Mouse (Mus musculus) CD4-positive, CD25-positive, alpha-beta regulatory T cell, adult 2 months (primary cell): ENCODE data around the gene Banp.

Experiments
- DNase-seq: peaks from one replicate; pipeline ENCODE4 v3.0.0-alpha.2; 2012; ENCODE audit warnings: low read depth, low spot score

Banp gene

DNA sequence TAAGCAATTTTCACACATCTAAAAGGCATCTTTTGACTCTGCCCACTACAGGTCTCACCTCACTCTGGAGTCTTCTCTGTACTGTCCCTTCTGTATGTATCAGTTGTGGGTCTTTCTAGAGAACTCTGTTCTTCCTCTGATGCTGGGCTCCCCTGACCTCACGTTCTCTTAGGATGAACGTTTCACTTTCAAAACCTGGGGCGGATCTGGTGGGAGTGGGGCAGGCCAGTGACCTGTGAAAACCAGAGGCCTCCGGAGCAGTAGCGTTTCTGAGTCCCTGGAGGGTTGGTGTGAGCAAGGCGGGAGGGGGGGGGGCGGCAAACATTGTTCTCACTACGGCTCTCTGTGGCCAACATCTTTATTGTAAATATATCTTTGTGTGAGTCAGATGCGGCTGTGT lies 109.0 kb downstream of the Banp start:
- no peak for DNase-seq

DNA sequence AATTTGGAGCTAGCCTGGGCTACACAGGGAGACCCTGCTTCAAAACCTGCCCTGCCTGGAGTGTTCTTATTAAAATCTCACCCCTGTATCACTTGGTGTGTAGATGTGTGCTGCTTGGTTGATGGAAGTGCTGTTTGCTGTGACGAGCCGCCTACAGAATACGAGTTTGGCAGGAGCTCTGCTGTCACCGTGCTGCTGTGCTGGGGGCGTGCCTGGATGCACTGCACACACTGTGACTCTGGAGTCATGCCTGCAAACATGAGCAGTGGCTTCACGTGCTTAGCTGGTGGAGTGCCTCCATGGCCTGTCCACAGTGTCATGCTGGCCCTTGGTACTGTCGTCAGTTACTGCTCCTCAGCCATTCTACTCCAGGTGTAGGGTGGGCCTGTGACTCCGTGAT lies 109.4 kb downstream of the Banp start:
- no peak for DNase-seq

DNA sequence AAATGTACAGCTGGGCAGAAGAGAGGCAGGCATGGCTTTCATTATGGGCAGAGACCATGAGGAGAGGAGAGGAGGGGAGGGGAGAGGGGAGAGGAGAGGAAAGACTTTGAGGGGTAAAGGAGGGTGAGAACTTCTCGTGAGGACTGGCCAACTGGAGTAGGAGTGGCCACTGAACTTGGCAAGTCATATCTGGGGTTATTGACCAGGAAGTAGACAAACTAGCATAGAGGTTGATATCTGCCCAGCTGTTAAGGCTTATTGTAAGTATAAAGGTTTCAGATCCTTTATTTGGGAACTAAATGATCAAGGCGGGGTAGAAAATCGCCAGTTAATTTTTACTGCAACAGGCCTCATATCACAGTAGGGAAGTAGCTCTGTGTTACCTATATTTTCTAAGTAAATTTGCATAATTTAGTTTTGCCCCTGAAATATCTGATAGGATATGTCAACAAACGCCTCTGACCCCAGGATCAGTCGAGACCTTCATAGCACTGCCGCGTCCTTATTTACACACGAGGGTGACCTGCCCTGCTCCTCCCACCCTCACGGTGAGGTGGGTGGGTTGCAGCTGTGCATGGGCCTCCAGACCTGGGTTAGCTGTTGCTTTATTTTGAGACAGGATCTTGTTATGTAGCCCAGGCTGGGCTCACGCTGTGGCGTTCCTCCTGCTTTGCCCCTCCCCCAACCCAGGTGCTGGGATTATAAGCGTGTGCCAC lies 113.1 kb downstream of the Banp start:
- DNase-seq = no peak

DNA sequence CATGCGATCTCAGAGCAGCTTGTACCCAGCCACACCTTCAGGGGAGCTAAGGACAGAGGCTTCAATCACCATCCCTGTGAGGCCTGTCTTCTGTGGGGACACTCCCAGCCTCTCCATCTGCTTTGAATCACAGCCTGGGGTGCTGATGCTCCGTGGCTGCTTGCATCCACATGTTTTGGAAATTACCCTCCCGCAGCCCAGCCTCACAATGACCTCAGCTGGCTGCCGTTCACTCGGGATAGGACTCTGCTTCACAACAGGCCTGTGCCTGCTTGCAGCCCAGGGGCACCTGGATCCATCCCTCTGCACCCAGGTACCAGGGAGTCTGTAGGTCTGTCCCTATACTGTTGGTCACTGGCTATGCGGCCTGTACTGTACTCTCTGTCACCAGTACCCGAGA lies 114.8 kb downstream of the Banp start:
- DNase-seq = no peak

DNA sequence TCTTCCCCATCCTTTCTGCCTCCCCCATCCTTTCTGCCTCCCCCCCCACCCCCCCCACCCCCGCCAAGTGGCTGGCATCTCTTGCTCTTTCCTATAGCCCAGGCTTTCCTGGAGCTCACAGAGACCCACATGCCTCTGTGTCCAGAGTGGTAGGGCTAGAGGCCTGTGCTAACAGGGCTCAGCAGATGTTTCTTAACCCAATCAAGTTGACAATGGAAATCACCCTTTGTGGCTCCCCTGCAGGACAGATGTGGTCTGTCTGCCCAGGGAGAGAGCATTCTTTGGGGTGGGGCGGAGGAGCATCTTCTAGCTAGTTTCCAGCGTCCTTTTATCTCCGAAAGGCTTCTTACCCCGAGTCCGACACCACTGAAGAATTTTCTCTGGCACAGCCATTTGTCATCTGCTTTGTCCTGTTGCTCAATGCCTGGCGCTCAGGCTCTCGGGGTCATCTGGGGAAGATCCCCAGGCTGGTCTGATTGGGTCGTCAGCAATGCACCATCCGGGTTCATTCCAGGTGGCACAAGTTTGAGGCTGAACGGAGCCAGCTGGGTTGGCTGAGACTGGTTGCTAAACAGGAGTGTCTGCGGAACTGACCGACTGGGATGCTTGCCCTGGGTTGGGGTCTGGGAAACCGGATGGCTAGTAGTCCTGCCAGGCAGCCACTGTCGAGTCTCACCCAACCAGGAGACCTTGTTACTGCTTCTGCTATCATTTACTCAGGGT lies 118.4 kb downstream of the Banp start:
- no peak for DNase-seq

DNA sequence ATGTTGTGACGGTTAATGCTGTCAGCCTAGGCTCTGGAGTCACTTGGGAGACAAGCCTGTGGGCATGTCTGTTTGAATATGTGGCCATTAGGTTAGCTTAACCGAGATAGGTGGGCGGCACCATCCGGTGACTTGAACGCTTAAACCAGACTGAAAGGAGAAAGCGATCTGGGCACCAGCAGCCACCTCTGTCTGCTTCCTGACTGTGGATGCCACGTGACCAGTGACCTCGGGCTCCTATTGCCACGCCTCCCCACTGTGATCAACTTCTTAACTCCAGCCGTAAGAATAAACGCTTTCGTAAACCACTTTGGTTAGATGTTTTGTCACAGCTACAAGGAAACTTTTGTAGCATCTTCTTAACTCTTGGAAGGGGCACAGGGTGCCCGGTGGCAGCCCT lies 119.1 kb downstream of the Banp start:
- no peak for DNase-seq

DNA sequence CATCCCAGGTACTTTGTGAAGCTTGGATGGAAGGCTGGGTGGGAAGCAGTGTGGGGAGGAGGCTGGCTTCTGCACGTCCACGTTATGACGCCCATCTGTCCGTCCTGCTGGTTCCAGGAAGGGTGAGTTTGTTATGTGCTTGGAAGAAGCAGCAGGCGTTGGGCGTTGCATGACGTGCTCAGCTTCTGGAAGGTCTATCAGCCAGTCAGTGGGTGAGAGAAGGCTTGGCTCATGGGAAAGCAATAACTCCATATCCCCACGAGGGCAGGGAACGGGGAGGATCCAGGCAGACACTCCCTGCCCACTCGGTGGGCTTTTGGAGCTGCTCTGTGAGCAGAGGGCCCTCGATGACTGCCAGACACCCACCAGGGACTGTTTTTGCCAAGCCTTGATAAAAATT lies 119.7 kb downstream of the Banp start:
- DNase-seq = no peak

DNA sequence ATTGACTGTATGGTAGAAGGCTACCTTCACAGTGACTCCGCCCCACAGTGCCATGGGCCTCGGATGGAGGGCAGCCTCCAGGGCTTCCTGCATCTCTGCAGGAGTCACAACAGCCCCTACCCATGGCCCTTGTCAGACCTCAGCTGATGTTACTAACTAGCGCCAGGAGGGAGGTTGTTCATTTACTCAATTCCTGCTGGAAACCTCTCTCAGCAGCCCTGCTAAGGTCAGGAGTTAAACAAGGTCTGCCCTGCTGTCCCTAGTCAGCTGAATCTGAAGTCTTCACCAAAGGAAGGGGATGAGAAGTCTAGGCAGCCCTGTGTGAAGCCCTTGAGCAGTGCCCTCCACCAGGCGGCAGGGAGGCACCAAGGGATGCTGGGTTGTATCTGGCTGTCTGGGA lies 121.6 kb downstream of the Banp start:
- no peak for DNase-seq

DNA sequence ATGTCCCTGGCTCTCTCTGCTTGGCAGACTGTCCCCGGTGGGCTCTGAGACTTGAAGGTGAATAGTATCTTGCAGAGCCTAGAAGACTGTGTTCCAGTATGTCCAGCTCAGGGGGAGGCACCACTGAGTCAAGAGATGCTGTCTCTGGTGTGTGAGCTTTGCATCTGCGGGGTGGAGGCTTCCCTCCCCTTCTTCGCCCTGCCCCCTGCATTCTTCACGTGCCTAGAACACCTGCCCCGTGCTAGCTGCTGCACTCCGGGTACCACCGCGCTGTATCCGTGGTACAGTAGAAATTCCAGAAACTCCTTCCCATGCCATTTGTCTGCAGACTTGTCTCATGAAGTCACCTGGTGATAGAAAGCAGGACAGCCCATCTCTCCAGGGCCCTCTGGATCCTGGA lies 124.4 kb downstream of the Banp start:
- DNase-seq = no peak

DNA sequence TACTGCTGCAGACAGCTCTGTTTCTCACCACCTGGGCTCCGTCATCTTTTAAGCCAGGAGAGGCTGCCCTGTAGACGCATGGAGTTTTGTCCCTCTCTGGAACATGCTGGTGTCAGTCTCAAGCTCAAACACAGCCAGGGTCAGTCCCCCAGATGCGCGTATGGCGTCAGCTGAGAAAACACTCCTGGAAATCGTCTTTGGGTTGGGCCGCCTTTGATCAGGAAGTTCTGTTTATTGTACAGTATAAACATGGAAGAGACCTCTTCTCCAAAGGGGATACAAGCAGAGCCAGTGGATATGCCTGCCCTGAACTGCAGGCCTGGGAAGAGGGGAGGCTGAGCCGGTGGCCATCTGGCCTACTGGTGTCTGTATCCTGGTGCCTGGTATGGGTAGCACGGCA lies 124.9 kb downstream of the Banp start:
- DNase-seq = no peak

DNA sequence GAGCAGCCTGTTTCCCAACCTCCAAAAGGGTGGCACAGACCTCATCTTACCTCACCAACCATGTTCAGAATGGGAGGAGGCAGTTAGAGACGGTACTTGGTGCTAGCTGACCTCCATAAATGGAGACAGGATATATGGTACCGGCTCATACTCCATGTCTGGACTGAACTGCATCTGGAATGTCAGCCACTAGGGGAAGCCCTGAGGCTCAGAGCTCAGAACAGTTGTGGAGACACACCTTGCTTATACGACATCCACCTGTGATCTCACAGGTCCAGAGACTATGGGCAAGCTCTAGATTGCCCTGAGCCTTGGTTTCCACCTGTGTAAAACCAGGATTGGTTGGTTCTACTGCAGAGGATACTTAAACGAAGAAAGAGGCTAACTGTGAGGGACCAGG lies 125.4 kb downstream of the Banp start:
- DNase-seq = no peak

DNA sequence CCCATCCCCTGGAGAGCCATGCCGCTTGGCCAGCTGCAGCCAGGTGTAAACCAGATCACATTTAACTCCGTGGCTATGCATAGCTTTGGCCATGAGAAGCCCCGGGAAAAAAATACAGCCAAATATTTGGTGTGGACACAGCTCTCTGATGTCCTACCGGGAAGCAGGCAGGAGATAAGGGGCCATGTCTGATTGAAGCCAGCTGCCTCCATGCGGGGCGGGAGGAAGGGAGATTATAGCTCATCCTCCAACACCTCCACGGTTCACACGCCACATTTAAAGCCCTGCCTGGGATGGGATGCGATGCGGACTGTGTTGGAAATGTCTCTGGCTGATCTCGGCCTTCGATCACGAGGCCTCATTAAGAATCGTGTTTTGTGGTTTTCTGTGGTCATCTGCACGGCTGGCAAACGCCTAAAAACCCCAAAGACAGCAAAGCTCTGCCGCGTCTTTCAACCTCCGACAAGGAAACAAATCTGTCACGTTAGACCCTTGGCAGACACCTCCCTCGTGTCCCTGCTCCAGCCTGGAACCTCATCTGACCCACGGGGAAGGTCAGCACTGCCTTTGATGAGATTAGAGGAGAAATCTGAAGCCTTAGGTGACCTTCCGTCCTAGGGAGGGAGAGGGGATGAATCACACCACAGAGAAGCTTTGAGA lies 126.8 kb downstream of the Banp start:
- no peak for DNase-seq

DNA sequence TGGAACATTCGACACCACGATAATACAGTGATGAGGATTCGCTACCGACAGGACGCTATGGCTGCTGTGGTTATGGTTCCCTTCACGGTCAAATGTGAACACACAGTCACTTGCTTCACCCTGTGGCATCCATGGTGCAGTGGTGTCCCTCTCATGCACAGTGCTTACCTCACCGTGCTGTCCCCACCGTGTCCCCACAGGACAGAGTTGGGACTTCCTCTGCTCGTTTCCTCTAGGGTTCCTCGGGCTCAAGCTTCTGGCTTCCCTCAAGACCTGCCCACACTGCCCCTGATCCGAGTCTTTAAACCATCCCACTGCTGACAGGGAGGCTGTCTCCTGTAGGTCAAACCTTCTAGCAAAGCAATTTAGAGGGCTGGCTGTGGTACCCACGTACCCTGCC lies 128.8 kb downstream of the Banp start:
- no peak for DNase-seq
